Mouse (Mus musculus): Measurements from ENCODE around the gene Atp8a1. TPM values are rescaled to one million over a fixed set of nuclear protein-coding genes. Genes with fewer than 3 reads are reported as not detected.

The Atp8a1 gene
- polyA plus RNA-seq, 1 experiment from 2014 or later = 21.3 TPM

- H3K27me3 ChIP-seq (ENCODE audit: low read depth, poor library complexity, severe bottlenecking) = peaks cover 29% of the 10 kb centered on the region
- no peaks in the 10 kb centered on the region for H3K9me3 ChIP-seq (replicated peaks)
- no peaks in the 10 kb centered on the region for H3K4me1 ChIP-seq
- H3K27ac ChIP-seq (replicated peaks) = no peak overlapping the region
- no peaks in the 10 kb centered on the region for H3K36me3 ChIP-seq
- no peak overlapping the region for H3K4me3 ChIP-seq
- 76% methylated on average over 1 of the region's 1 CpGs for WGBS
- no peak for DNase-seq (ENCODE audit: low spot score)
Measured at GRCm38 (mm10) chr5:67595070-67595469, 252.2 kb downstream of the Atp8a1 start.

GRCm38 (mm10) chr5:67579725-67580633 lies 267.3 kb downstream of the Atp8a1 start:
- Histone ChIP-seq H3K4me1 (no peaks in the 10 kb centered on the region), H3K9me3 (replicated peaks) (no peaks in the 10 kb centered on the region), H3K27ac (replicated peaks) (no peak overlapping the region), H3K4me3 (no peak overlapping the region), H3K27me3 (ENCODE audit: low read depth, poor library complexity, severe bottlenecking) (no peaks in the 10 kb centered on the region), H3K36me3 (no peaks in the 10 kb centered on the region)
- WGBS = 57% methylated on average over 6 of the region's 6 CpGs
- DNase-seq (ENCODE audit: low spot score) = no peak

- WGBS = 94% methylated on average over 2 of the region's 2 CpGs
- H3K36me3 ChIP-seq = no peaks in the 10 kb centered on the region
- H3K27me3 ChIP-seq (ENCODE audit: low read depth, poor library complexity, severe bottlenecking) = no peaks in the 10 kb centered on the region
- H3K27ac ChIP-seq (replicated peaks) = no peak overlapping the region
- no peaks in the 10 kb centered on the region for H3K4me1 ChIP-seq
- H3K4me3 ChIP-seq = no peak overlapping the region
- no peaks in the 10 kb centered on the region for H3K9me3 ChIP-seq (replicated peaks)
- no peak for DNase-seq (ENCODE audit: low spot score)
Measured at GRCm38 (mm10) chr5:67575705-67576104, 271.5 kb downstream of the Atp8a1 start.

GRCm38 (mm10) chr5:67574039-67574438 lies 273.2 kb downstream of the Atp8a1 start:
- H3K27me3 ChIP-seq (ENCODE audit: low read depth, poor library complexity, severe bottlenecking) = no peaks in the 10 kb centered on the region
- H3K4me3 ChIP-seq = no peak overlapping the region
- H3K36me3 ChIP-seq = no peaks in the 10 kb centered on the region
- no peaks in the 10 kb centered on the region for H3K9me3 ChIP-seq (replicated peaks)
- no peak overlapping the region for H3K27ac ChIP-seq (replicated peaks)
- DNase-seq (ENCODE audit: low spot score) = no peak
- H3K4me1 ChIP-seq = no peaks in the 10 kb centered on the region
- WGBS = 91% methylated on average over 9 of the region's 9 CpGs

GRCm38 (mm10) chr5:67572552-67573155 lies 274.6 kb downstream of the Atp8a1 start:
- Histone ChIP-seq H3K27me3 (ENCODE audit: low read depth, poor library complexity, severe bottlenecking) (no peaks in the 10 kb centered on the region), H3K36me3 (no peaks in the 10 kb centered on the region), H3K4me1 (no peaks in the 10 kb centered on the region), H3K27ac (replicated peaks) (no peak overlapping the region), H3K4me3 (no peak overlapping the region), H3K9me3 (replicated peaks) (no peaks in the 10 kb centered on the region)
- 86% methylated on average over 6 of the region's 6 CpGs for WGBS
- no peak for DNase-seq (ENCODE audit: low spot score)

Small RNAs within 50 kb of the gene (microRNA-seq; reads per million reads assigned to microRNA genes)
- not detected for gene Gm23617

Other genes starting within 250 kb of the Atp8a1 start
- gene Shisa3, start 239.6 kb downstream of the Atp8a1 start, polyA plus RNA-seq (2016; fragmentation: Nextera tagmentation; extraction: Ambion mirVana) = 16.2 and 30.1 TPM in 2 replicates
- gene Gm5108, start 94.2 kb upstream of the Atp8a1 start, polyA plus RNA-seq (2016; fragmentation: Nextera tagmentation; extraction: Ambion mirVana) = not detected in 2 replicates
- gene Gm21905, start 99.0 kb upstream of the Atp8a1 start, polyA plus RNA-seq (2016; fragmentation: Nextera tagmentation; extraction: Ambion mirVana) = not detected in 2 replicates
- gene Grxcr1, start 184.4 kb upstream of the Atp8a1 start, polyA plus RNA-seq (2016; fragmentation: Nextera tagmentation; extraction: Ambion mirVana) = not detected in 2 replicates